Comparison of ENCODE assay signal across 16 mouse cellular contexts in genomic region chr12:13825899-13826298, GRCm38 (mm10).
"Had no signal": no experiment of that assay in that cellular context is flagged by ENCODE, and none has a peak within 500 bp of the region (broad histone marks: within the 10 kb centered on the region; RNA-seq: fewer than 3 reads in every experiment).

No protein-coding gene starts in this region.

- H3K4me2 ChIP-seq: neural tube, embryonic 12.5 days; neural tube, embryonic 13.5 days; neural tube, embryonic 15.5 days; stomach, embryonic 15.5 days had no signal

- H3K27ac ChIP-seq: neural tube, embryonic 12.5 days; neural tube, embryonic 13.5 days; neural tube, embryonic 15.5 days; stomach, embryonic 15.5 days; stomach, postnatal 0 days had no signal

- H3K27me3 ChIP-seq: neural tube, embryonic 12.5 days; neural tube, embryonic 13.5 days; neural tube, embryonic 15.5 days; stomach, embryonic 15.5 days had no signal

- H3K4me3 ChIP-seq: neural tube, embryonic 12.5 days; neural tube, embryonic 13.5 days; neural tube, embryonic 15.5 days; stomach, embryonic 15.5 days had no signal

- H3K36me3 ChIP-seq: neural tube, embryonic 12.5 days; neural tube, embryonic 13.5 days; neural tube, embryonic 15.5 days; stomach, embryonic 15.5 days had no signal

- H3K4me1 ChIP-seq: neural tube, embryonic 12.5 days; neural tube, embryonic 13.5 days; neural tube, embryonic 15.5 days; stomach, embryonic 15.5 days had no signal

- DNase-seq: retina, postnatal 1 day; right cerebral cortex, adult 18-20 months; right cerebral cortex, postnatal 14 days; right cerebral cortex, postnatal 25 days; right cerebral cortex, postnatal 4 days; spleen, adult 18-20 months; thymus, adult 18-20 months; thymus, adult 2 months; thymus, postnatal 14 days; thymus, postnatal 25 days; thymus, postnatal 4 days had no signal

- H3K9ac ChIP-seq: neural tube, embryonic 12.5 days; neural tube, embryonic 13.5 days; neural tube, embryonic 15.5 days; stomach, embryonic 15.5 days had no signal

- H3K9me3 ChIP-seq: neural tube, embryonic 12.5 days; neural tube, embryonic 13.5 days; neural tube, embryonic 15.5 days; stomach, embryonic 15.5 days had no signal
